Mouse (Mus musculus) forebrain, embryonic 12.5 days (tissue): ENCODE measurements at regions not wholly inside any gene's neighbourhood (a gene's known extent, or its start where the extent isn't known, plus 50 kb on each side); places are given as distances from the start of the nearest gene placed in this dataset.

Experiments
- ATAC-seq: fragments of 200-750 bp; cut with Nextera tagmentation; 2 replicates; pipeline ENCODE4 v1.8.0; 2017; ENCODE audit warnings: moderate TSS enrichment; ENCODE audit not compliant: low FRiP score
- H3K27ac ChIP-seq: fragments of 300-500 bp; sonication (generic); 2 replicates; pipeline ENCODE4 v1.5.1; 2016; ENCODE audit warnings: mild to moderate bottlenecking
- H3K27me3 ChIP-seq: fragments of 300-500 bp; sonication (generic); 2 replicates; pipeline ENCODE4 v1.6.1; 2016; ENCODE audit warnings: mild to moderate bottlenecking
- H3K36me3 ChIP-seq: fragments of 300-500 bp; sonication (generic); replicated peaks from 2 replicates; pipeline ENCODE4 v1.6.1; 2016; ENCODE audit warnings: mild to moderate bottlenecking
- H3K4me1 ChIP-seq: fragments of 300-500 bp; sonication (generic); 2 replicates; pipeline ENCODE4 v1.6.1; 2016
- H3K4me2 ChIP-seq: fragments of 300-500 bp; sonication (generic); 2 replicates; pipeline ENCODE4 v1.6.1; 2016; ENCODE audit warnings: mild to moderate bottlenecking, moderate library complexity
- H3K4me3 ChIP-seq: fragments of 300-500 bp; sonication (generic); replicated peaks from 2 replicates; pipeline ENCODE4 v1.5.1; 2016; ENCODE audit warnings: mild to moderate bottlenecking
- H3K9ac ChIP-seq: fragments of 300-500 bp; sonication (generic); 2 replicates; pipeline ENCODE4 v1.6.1; 2016; ENCODE audit warnings: mild to moderate bottlenecking
- H3K9me3 ChIP-seq: fragments of 300-500 bp; sonication (generic); 2 replicates; pipeline ENCODE4 v1.6.1; 2016
- WGBS: fragments of 180-500 bp; shearing (Covaris S2); methylation state at CpG from one replicate; pipeline ENCODE4 v1.1.7; 2016; 5-methylcytosine and 5-hydroxymethylcytosine counted together

GRCm38 (mm10) chr14:46536002-46536762 lies 145.7 kb upstream of the Bmp4 start:
- no peak overlapping the region for H3K4me3 ChIP-seq
- no peak for ATAC-seq
- H3K27ac ChIP-seq: no peak overlapping the region
- no peaks in the 10 kb centered on the region for H3K4me1 ChIP-seq
- H3K9me3 ChIP-seq: no peaks in the 10 kb centered on the region
- H3K36me3 ChIP-seq: no peaks in the 10 kb centered on the region
- H3K27me3 ChIP-seq: no peaks in the 10 kb centered on the region
- no peak overlapping the region for H3K9ac ChIP-seq
- no peak overlapping the region for H3K4me2 ChIP-seq
- 88% methylated on average over 10 of the region's 10 CpGs for WGBS

GRCm38 (mm10) chr14:46532697-46533096 lies 142.2 kb upstream of the Bmp4 start:
- H3K4me3 ChIP-seq: no peak overlapping the region
- H3K36me3 ChIP-seq: no peaks in the 10 kb centered on the region
- WGBS: 85% methylated on average over 1 of the region's 1 CpGs
- H3K9me3 ChIP-seq: no peaks in the 10 kb centered on the region
- no peaks in the 10 kb centered on the region for H3K4me1 ChIP-seq
- H3K9ac ChIP-seq: no peak overlapping the region
- no peak overlapping the region for H3K27ac ChIP-seq
- ATAC-seq: no peak
- no peaks in the 10 kb centered on the region for H3K27me3 ChIP-seq
- H3K4me2 ChIP-seq: no peak overlapping the region

GRCm38 (mm10) chr14:46530452-46530851 lies 140.0 kb upstream of the Bmp4 start:
- H3K36me3 ChIP-seq: no peaks in the 10 kb centered on the region
- 86% methylated on average over 6 of the region's 6 CpGs for WGBS
- H3K4me3 ChIP-seq: no peak overlapping the region
- ATAC-seq: no peak
- H3K27me3 ChIP-seq: no peaks in the 10 kb centered on the region
- H3K4me1 ChIP-seq: no peaks in the 10 kb centered on the region
- no peak overlapping the region for H3K9ac ChIP-seq
- H3K4me2 ChIP-seq: no peak overlapping the region
- H3K9me3 ChIP-seq: no peaks in the 10 kb centered on the region
- no peak overlapping the region for H3K27ac ChIP-seq

- H3K4me2 ChIP-seq: no peak overlapping the region
- no peaks in the 10 kb centered on the region for H3K9me3 ChIP-seq
- H3K4me3 ChIP-seq: no peak overlapping the region
- H3K9ac ChIP-seq: no peak overlapping the region
- WGBS: 85% methylated on average over 5 of the region's 5 CpGs
- H3K36me3 ChIP-seq: no peaks in the 10 kb centered on the region
- no peaks in the 10 kb centered on the region for H3K27me3 ChIP-seq
- no peak for ATAC-seq
- H3K27ac ChIP-seq: no peak overlapping the region
- no peaks in the 10 kb centered on the region for H3K4me1 ChIP-seq
Measured at GRCm38 (mm10) chr14:46529086-46529715, 138.7 kb upstream of the Bmp4 start.

- no peak for ATAC-seq
- Histone ChIP-seq H3K27ac (no peak overlapping the region), H3K9ac (no peak overlapping the region), H3K9me3 (no peaks in the 10 kb centered on the region), H3K4me2 (no peak overlapping the region), H3K36me3 (no peaks in the 10 kb centered on the region), H3K4me3 (no peak overlapping the region), H3K27me3 (no peaks in the 10 kb centered on the region), H3K4me1 (no peaks in the 10 kb centered on the region)
- WGBS: 66% methylated on average over 4 of the region's 4 CpGs
Measured at GRCm38 (mm10) chr14:46517258-46517657, 126.8 kb upstream of the Bmp4 start.

GRCm38 (mm10) chr14:46516285-46516684 lies 125.8 kb upstream of the Bmp4 start:
- Histone ChIP-seq H3K27ac (no peak overlapping the region), H3K9me3 (no peaks in the 10 kb centered on the region), H3K27me3 (no peaks in the 10 kb centered on the region), H3K4me3 (no peak overlapping the region), H3K36me3 (no peaks in the 10 kb centered on the region), H3K9ac (no peak overlapping the region), H3K4me1 (no peaks in the 10 kb centered on the region), H3K4me2 (no peak overlapping the region)
- 90% methylated on average over 3 of the region's 3 CpGs for WGBS
- ATAC-seq: no peak

- Histone ChIP-seq H3K27me3 (no peaks in the 10 kb centered on the region), H3K4me3 (no peak overlapping the region), H3K9me3 (no peaks in the 10 kb centered on the region), H3K36me3 (no peaks in the 10 kb centered on the region), H3K4me2 (no peak overlapping the region), H3K27ac (no peak overlapping the region), H3K9ac (no peak overlapping the region), H3K4me1 (no peaks in the 10 kb centered on the region)
- WGBS: 88% methylated on average over 4 of the region's 4 CpGs
- no peak for ATAC-seq
Measured at GRCm38 (mm10) chr14:46514262-46514932, 123.9 kb upstream of the Bmp4 start.

GRCm38 (mm10) chr14:46512118-46512517 lies 121.6 kb upstream of the Bmp4 start:
- 93% methylated on average over 1 of the region's 1 CpGs for WGBS
- Histone ChIP-seq H3K4me2 (no peak overlapping the region), H3K36me3 (no peaks in the 10 kb centered on the region), H3K4me3 (no peak overlapping the region), H3K9me3 (no peaks in the 10 kb centered on the region), H3K9ac (no peak overlapping the region), H3K27me3 (no peaks in the 10 kb centered on the region), H3K4me1 (no peaks in the 10 kb centered on the region), H3K27ac (no peak overlapping the region)
- no peak for ATAC-seq

- Histone ChIP-seq H3K4me3 (no peak overlapping the region), H3K27me3 (no peaks in the 10 kb centered on the region), H3K9ac (no peak overlapping the region), H3K4me2 (no peak overlapping the region), H3K9me3 (no peaks in the 10 kb centered on the region), H3K36me3 (no peaks in the 10 kb centered on the region), H3K27ac (no peak overlapping the region), H3K4me1 (no peaks in the 10 kb centered on the region)
- no peak for ATAC-seq
- WGBS: 85% methylated on average over 5 of the region's 5 CpGs
Measured at GRCm38 (mm10) chr14:46508871-46509270, 118.4 kb upstream of the Bmp4 start.

GRCm38 (mm10) chr14:46505266-46505665 lies 114.8 kb upstream of the Bmp4 start:
- H3K36me3 ChIP-seq: no peaks in the 10 kb centered on the region
- 88% methylated on average over 3 of the region's 3 CpGs for WGBS
- H3K4me3 ChIP-seq: no peak overlapping the region
- H3K4me1 ChIP-seq: no peaks in the 10 kb centered on the region
- no peaks in the 10 kb centered on the region for H3K27me3 ChIP-seq
- no peak overlapping the region for H3K27ac ChIP-seq
- ATAC-seq: no peak
- H3K4me2 ChIP-seq: no peak overlapping the region
- H3K9ac ChIP-seq: no peak overlapping the region
- H3K9me3 ChIP-seq: no peaks in the 10 kb centered on the region

- Histone ChIP-seq H3K4me1 (no peaks in the 10 kb centered on the region), H3K36me3 (no peaks in the 10 kb centered on the region), H3K4me2 (no peak overlapping the region), H3K4me3 (no peak overlapping the region), H3K27me3 (no peaks in the 10 kb centered on the region), H3K9ac (no peak overlapping the region), H3K9me3 (no peaks in the 10 kb centered on the region), H3K27ac (no peak overlapping the region)
- WGBS: 85% methylated on average over 9 of the region's 9 CpGs
- no peak for ATAC-seq
Measured at GRCm38 (mm10) chr14:46491601-46492000, 101.1 kb upstream of the Bmp4 start.

GRCm38 (mm10) chr14:46491182-46491581 lies 100.7 kb upstream of the Bmp4 start:
- H3K36me3 ChIP-seq: no peaks in the 10 kb centered on the region
- no peak for ATAC-seq
- 78% methylated on average over 2 of the region's 2 CpGs for WGBS

GRCm38 (mm10) chr14:46487551-46487950 lies 97.1 kb upstream of the Bmp4 start:
- 91% methylated on average over 1 of the region's 1 CpGs for WGBS
- no peak overlapping the region for H3K4me2 ChIP-seq
- no peaks in the 10 kb centered on the region for H3K27me3 ChIP-seq
- no peaks in the 10 kb centered on the region for H3K36me3 ChIP-seq
- no peak for ATAC-seq
- no peak overlapping the region for H3K9ac ChIP-seq
- H3K27ac ChIP-seq: no peak overlapping the region
- no peaks in the 10 kb centered on the region for H3K9me3 ChIP-seq
- no peaks in the 10 kb centered on the region for H3K4me1 ChIP-seq
- no peak overlapping the region for H3K4me3 ChIP-seq

More at GRCm38 (mm10) chr14:46491182-46491581, 100.7 kb upstream of the Bmp4 start:
- H3K4me3 ChIP-seq: no peak overlapping the region
- H3K4me2 ChIP-seq: no peak overlapping the region
- no peaks in the 10 kb centered on the region for H3K9me3 ChIP-seq
- no peak overlapping the region for H3K9ac ChIP-seq
- H3K4me1 ChIP-seq: no peaks in the 10 kb centered on the region
- H3K27me3 ChIP-seq: no peaks in the 10 kb centered on the region
- H3K27ac ChIP-seq: no peak overlapping the region
